Mouse (Mus musculus): ENCODE results near the gene Kctd10.

- no peak for TF ChIP-seq TCF12 (IDR thresholded peaks at IDR 0.05; ENCODE audit: insufficient read depth, poor library complexity, severe bottlenecking)
- TF ChIP-seq E2F4 (IDR thresholded peaks at IDR 0.05; ENCODE audit: insufficient read depth), result no peak
- TF ChIP-seq POLR2A (IDR thresholded peaks at IDR 0.05; ENCODE audit: insufficient read length, low read depth), result no peak
- no peak for TF ChIP-seq MAX (IDR thresholded peaks at IDR 0.05; ENCODE audit: low read depth)
- no peak for TF ChIP-seq CEBPB (IDR thresholded peaks at IDR 0.05; ENCODE audit: insufficient read depth, poor library complexity, severe bottlenecking)
- no peak for TF ChIP-seq USF1 (IDR thresholded peaks at IDR 0.05; ENCODE audit: low read depth)
- no peak for TF ChIP-seq POLR2AphosphoS2 (IDR thresholded peaks at IDR 0.05; ENCODE audit: insufficient read length, low read depth)
- no peak for TF ChIP-seq TCF3 (IDR thresholded peaks at IDR 0.05; ENCODE audit: insufficient read length, low read depth)
- TF ChIP-seq MYOD1 (IDR thresholded peaks at IDR 0.05; ENCODE audit: control insufficient read depth in 1 of 3, insufficient read length in 2 of 3, low read depth in 2 of 3), result peak in 1 of 3 experiments; percentile 53
- no peak for TF ChIP-seq SRF (IDR thresholded peaks at IDR 0.05; ENCODE audit: control insufficient read depth, insufficient read length, low read depth)
Observed at GRCm38 (mm10) chr5:114373174-114373573, 7.1 kb downstream of the Kctd10 start.

All from myocyte (in vitro differentiated cells).